Mouse (Mus musculus) thymus, postnatal 10 days (tissue): ENCODE data around the gene Slc6a12.

Experiments used
- DNase-seq, 2 experiments: peaks; one replicate each; pipeline ENCODE4 v3.0.0; 2021; ENCODE audit warnings: low spot score in 2 of 2

Slc6a12 gene

DNA sequence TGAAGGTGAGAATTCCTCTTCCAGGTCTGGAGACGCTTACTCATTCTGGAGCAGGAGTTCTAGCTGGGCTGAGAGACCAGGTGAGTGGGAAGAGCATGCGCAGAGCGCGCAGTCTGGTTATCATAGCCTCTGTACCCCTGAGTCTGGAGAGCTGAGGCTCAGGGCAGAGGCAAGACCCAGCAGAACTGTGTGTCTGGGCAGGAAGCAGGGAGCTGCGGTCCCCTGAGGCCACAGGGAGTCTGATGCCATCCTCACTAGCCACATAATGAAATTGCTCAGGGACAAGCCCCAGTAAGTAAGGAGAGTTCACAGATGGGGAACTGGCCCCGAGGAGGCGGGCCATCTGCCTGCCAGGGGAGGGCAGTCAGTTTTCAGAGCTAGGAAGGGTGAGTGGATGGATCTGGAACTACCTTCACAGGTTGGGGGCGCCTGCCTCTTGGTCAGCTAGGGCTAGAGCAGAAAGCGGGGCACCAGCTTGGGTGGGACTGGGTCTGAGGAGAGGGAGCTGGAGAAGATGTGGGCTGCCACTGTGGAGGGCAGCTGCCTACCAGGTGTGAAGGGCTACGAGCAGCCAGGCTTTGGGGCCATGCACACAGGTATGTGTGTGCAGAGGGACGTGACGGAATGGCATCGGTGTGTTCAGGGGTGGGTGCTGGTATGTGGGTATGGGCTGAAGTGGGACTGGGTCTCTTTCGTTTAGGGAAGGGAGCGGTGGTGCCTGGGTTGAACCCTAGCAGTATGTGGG is at the start of gene Slc6a12:
TSS of gene Slc6a12 (plus strand) at position 51 of the 745 bp plus-strand sequence.
- DNase-seq, result no peak

DNA sequence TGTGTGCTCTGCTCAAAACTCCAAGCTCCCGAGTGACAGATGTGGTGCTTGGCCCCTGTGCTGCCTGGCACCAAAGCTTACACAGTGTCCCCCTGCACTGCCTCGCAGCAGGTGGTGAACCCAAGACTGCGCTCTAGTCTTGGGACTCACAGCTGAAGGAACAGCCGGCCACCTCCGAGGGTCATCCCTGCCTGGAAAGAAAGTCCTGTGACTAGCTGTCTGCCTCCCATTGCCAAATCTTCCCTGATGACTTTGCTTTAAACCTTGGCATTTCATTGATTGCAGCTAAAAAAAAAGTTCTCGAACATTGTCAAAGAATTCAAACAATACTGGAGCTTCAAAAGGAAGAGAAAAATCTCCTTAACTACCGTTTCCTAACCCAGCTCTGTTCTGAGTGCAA is 43.6 kb upstream of the Slc6a12 start:
- no peak for DNase-seq

DNA sequence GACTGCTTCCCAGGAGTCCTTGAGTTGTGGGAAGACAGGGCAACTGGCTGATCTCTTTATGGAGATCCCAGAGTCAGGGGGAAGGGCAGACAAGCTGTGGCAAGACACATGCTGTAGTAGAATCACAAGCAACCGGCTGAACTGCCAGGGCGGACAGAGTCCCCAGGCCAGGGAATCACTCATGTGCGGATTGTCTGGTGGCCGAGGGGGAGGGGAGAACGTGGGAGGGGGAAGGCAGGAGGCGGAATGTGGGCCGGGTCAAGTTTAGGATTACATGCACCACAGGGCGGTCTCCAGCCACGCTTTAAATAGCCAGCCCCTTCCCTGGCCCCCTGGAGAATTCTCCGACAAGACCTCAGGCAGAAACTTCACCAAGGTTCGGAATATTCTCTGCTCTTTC is 42.9 kb upstream of the Slc6a12 start, which contains the start of gene Slc6a13:
TSS of gene Slc6a13 (plus strand) at position 274 of the 400 bp plus-strand sequence.
- DNase-seq, result no peak

DNA sequence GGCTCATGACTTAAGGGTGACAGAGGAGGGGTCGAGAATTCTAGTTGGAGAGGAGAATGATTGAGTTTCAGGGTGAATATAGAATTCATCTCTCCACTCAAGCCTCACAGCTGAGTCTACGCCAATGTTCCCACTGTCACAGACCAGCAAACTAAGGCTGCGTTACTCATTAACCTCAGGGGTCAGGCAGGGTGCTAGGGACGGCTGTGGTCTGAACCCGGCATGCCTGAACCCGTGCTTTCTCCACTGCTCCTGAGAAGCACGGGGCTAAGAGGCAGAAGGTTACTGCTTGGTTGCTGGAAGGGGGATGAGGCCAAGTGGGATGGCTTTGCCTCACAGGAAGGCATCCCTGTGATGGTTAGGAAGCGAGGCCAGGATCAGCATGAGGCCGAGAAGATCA is 42.4 kb upstream of the Slc6a12 start:
- no peak for DNase-seq

DNA sequence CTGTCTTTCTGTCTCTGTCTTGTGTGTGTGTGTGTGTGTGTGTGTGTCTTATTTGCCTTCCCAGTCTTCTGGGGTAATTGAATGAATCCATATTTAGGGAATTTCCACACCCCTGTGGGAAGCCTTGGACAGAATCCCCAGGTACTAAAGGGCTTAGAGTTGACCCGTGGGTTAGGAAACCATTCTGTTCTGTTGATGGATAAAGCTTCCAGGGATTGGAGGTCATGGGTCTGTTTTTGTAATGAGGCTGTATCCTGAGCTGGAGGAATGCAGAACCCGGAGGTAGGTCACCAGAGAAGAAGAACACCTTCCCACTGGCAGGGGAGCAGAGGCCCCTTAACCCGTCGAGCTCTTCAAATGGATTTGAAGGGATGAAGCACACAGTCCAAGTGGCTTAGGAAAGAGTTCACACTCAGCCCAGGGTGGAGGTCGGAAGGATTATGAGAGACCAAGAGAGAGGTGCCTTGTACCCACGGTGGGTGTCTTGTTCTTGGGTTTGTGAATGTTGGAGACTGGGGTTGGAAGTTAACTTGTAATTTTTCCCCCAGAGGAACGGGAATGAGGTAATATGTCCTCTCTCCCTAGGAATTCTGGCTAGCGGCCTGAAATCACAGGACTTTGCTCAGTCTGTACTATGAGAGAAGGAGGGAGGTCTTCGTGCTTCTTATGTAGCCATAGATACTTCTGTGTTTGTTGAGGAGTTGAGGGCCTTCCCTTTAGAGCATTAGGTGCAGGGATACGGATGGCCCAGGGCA is 39.2 kb upstream of the Slc6a12 start:
- no peak for DNase-seq

DNA sequence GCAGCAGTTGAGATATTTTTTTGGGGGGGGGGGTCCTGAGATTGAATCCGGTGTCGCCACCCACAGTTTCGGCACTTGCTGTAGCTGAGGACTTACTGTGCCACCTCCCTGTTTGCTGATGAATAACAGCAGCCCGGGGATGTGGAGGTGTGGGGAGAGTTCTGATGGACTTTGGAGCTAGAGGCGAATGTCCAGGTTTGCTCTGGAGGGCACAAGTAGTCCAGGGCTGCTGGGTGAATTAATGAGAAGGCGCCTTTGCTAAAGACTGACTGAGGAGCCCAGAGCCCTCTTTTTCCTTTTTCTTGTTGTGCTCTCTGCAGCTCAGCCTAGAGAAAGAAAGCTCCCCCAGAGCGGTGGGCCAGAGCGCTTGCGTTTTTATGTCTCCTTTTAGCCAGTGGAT is 38.2 kb upstream of the Slc6a12 start:
- no peak for DNase-seq

DNA sequence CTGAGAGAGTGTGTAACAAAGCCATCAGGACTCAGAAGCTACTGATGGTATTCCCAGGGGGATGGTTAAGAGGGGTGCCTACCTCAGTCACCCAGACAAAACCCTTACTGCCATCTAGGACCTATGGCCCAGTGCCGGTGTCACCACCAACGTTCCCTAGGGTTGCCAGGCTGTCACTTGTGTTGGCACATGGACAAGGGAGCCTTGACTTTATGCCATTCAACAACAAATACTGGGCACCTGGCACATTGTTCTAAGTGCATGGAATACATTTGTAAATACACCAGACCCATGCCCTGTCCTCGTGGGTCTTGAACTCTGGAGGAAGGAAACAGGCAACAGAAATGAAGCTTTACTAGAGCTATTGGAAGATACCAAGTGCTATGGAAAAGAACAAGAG is 37.3 kb upstream of the Slc6a12 start:
- DNase-seq, result no peak

DNA sequence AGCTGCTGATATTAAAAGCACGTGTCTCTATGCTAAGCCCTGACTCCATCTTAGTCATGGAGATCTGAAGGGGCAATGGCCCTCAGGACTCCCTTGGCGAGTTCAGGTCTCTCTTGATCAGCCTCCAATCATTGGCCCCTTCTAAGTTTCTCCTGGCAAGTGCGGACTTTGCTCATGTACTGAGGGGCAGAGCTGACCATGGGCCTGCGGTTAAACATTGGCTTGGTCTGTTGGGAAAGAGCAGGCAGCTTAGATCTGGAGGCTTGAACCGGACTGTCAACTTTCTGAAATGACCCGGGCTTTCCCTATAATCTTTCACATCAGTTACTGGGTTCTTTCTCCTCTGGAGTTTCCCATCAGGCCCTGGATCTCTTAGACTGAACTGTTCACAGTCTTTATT is 31.9 kb upstream of the Slc6a12 start:
- no peak for DNase-seq

DNA sequence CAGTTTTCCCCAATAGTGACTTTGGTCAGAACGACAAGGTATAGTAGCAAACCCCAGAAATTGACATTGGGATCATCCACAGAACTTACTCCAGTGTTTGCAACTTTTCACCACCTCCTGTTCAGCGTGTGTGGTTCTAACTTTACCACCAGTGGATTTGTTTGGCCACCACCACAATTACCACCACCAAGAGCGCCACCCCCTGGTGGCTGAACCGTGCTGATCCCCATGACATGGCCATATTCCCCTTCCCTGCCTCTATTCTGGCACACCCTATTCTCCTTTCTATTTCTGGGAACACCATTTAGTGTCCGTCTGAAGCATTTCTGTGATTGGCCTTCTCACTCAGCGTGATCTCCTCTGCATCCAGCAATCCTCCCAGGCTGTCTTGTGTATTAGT is 23.8 kb upstream of the Slc6a12 start:
- no peak for DNase-seq

DNA sequence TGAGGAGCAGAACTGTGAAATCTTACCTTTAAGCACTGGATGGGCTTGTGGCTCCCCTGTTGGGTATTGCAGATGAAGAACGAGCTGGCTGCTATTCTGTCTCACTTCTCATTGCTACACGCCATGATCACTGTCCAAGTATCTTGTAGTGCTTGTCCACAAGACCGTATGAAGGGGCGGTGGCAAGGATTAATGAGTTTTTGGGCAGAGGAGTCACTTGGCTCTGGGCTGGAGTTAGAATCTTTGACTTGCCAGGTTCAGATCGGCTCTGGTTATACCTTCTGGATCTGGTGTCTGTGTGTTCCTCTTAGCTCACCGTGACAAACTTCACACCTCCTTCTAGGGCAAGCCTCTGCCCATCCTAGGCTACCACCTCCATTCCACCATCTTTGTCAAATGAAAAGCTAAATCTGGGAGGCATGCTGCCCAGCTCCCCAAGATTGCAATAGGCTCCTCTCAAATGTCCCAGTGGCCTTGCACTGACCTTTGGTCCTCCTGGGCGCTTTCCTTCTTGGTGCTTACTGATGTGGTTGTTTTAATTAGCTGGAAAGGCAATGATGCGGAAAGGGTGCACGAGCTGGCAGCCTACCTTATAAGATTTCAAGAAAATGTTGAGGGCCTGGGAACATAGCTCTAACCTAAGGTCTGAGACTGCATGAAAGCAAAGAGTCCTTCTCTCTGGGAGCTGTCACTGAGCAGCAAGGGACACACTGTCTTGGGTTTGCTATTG is 20.3 kb upstream of the Slc6a12 start:
- no peak for DNase-seq

DNA sequence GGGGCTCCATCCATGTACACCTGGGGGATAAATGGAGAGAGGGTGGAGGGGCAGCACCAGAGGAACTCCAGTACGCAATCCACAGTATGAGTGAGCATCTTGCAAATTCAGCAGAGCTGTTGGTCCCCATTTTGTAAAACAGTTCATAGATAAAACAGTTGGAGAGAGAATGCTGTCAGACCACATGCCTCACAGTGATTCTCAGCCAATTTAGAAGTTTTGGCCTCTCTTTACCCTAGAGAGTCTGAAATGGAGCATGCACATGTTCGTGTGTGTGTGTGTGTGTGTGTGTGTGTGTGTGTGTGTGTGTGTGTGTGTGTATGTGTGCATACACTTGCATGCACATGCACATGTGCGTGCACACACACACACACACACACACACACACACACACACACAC is 17.6 kb upstream of the Slc6a12 start:
- no peak for DNase-seq

DNA sequence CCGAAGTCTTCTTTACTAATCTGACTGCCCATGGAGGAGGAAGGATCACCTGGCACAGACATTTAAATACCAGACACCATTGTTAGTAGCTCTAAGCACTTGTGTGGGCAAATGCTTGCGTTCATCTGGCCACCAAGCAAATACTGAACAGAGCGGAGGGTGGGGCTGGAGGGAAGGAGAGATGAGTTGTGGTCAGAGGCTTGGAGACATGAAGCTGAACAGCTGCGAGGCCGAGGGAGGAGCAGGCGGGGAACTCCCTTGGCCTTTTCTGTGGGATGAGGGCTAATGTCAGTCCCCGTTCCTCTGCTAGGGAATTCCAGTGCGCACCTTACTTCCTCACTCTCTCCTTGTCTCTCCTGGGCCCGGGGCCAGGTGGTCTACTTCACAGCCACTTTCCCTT is 17.1 kb upstream of the Slc6a12 start:
- no peak for DNase-seq

DNA sequence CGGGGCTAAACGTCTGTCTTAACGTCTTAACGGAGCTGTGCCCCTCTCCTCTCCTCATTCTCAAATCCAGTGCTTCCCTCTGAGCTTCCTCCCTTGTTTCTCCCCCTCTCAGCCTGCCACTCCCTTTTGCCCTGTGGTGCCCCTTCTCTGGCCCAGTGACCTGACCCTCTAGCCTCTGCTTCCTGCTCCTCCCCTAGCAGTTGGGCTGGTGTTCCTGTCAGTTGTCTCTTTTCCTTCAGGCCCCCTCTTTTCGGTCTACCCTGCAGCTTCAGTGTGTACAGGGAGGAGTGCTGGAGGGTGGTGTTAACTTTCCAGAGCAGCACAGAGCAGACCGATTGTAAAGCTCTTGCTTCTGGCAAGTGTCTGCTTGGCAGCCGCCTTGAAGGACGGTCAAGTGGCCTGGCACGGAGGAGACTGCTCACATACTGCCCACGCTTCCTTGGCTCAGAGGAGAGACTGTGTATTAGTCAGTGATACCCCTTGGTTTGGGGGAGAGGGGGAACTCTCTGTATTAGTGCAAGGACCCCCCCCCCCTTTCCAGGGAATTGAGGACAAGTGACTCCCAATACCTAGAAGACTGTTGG is 16.3 kb upstream of the Slc6a12 start:
- no peak for DNase-seq

DNA sequence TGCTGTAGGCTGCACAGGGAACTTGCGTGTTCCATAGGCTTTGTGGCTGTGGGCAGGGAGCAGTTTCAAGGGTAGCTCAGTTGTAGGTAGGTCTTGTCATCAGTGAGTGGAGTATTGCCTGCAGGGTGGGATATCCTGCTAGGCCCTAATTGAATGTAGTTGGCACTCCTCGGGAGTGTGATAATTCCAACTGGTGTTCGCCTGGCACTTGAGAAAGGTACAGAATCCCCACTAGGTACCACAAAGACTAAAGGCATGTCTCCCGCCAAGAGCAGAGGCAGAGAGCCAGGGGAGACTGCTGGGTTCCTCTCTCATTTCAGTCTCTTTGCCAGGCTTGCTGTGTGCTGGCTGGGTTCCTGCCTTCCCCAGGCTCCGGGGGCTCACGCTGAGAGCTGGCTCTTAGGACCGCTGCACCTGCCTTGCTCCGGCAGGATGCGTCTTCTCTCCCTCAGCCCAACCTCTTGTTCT is 14.4 kb upstream of the Slc6a12 start:
- DNase-seq, result peak in 1 of 2 experiments; percentile 33

DNA sequence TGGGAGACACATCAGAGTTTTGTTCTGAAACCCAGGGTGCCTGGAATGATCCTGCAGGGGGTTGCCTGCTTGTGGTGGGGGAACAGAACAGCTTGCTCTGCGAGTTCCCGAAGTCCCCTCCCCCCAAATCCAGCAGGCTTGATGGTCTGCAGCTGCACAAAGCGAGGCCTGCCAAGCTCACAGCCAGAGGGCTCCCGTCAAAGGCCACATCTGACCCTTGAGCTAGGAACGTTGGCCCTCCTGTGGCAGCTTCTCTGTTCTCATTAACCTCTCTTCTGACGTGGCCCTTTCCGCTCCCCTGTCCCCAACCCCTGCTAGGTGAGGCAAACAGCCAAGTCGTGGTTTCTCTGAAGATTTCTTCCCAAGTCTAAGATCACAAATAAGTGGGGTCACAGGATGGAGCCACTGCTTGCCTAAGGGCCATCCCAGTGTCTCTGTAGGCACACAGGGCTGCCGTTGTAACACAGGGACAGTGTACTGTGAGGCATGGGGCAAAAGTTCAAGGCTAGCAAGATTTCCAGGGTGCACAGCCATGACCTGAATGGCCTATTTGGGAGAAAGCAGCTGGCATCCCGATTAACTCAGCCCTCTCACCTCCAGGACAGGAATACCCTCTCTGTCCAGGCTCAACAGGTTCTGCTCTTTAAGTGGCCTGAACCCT is 12.9 kb upstream of the Slc6a12 start:
- DNase-seq, result peak in 1 of 2 experiments; percentile 16

DNA sequence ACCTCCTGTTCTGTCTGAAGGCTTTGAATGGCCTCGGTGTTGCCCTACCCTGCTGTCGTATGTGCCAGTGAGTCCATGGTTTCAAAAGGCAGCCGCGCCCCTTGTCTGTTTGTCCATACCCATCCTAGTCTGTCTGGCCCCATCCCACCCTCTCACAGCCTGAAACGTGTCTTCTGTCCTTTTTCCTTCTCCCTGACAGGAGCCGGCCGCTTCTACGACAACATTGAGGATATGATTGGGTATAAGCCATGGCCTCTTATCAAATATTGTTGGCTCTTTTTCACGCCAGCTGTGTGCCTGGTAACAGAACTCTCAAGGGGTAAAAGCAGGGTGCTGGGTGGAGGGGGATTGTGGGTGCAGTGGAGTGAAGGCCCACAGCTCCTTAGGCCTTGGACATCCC is 7.0 kb upstream of the Slc6a12 start:
- no peak for DNase-seq

DNA sequence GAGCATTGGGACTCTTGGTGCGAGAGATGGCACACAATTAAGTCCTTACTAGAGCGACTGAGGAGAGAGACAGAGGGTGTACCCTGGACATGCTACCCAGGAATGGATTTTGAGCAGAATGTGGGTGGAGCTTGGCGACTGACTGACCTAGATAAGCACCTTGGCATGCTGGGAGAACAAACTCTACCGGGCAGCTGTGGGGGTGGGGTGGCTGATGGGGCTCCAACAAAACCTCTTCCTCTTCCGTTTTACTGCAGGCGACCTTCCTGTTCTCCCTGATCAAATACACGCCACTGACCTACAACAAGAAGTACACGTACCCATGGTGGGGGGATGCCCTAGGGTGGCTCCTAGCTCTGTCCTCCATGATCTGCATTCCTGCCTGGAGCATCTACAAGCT is 6.3 kb upstream of the Slc6a12 start:
- peak; percentile 80 to 81 for DNase-seq

DNA sequence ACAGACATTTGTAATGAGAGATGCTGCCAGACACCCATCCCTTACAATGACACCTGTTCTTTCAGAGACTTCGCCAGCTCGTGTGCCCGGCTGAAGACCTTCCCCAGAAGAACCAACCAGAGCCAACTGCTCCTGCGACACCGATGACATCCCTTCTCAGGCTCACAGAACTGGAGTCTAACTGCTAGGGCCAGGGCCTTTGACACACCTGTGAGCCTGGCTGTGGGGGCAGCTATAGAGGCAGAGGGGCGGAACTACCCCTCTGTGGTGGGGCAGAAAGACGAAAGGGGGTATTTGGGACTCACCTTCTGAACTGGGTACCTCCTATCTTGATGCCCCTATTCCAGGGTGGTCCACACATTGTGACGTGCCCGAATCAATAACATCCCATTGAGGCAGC is 5.6 kb upstream of the Slc6a12 start:
- peak in 1 of 2 experiments; percentile 26 for DNase-seq

DNA sequence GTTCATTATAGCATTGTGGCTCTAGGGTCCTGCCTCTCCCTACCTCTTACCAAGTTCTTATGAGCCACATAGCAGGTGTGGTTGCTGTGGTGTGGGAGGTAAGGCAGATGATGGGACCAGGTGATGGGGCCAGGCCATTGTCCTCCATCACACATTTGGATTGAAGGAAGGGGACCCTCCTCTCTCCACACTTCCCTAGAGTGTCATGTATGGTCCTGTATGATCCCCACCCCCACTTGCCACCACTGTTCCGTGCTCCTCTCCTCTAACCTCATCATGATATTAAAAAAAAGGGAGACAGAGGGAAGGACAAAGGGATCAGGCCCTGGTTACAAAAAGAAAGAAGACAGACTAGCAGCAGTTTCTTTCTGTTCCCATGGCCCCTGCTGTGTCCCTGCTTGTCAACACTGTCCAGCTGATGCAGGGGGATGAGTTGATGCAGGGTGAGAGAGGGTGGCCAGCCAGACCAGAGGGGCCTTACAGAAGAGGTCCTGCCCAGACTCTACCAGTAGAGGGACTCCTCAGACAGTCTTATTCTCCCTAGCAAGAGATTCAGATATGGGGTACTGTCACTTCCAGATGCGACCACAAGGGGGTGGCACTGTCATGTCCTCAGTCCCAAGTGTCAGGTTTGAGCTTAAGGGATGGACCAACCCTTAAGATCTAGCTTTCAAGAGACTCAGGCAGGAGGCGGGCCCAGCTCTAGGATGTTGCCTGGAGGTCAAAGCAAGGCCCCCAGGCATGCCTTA is 4.9 kb upstream of the Slc6a12 start:
- DNase-seq, result peak; percentile 74 to 80

DNA sequence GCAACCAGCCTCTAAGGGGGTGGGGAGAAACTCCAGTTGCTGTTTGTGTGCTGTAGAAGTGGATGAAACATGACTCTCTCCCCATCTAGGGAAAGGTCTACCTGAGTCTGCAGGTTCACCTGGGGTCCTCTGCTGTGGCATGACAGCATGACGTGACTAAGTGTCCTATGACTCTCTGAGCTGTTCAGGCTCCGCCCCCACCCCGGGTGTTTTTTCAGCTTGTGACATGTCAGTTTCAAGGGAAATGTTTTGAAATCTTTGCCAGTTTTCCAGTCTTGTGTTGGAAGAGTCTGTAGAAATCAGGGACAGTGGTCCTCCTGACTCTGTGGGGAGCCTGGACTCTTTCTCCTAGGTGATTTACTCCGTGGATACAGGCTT is 4.4 kb upstream of the Slc6a12 start:
- DNase-seq, result no peak

DNA sequence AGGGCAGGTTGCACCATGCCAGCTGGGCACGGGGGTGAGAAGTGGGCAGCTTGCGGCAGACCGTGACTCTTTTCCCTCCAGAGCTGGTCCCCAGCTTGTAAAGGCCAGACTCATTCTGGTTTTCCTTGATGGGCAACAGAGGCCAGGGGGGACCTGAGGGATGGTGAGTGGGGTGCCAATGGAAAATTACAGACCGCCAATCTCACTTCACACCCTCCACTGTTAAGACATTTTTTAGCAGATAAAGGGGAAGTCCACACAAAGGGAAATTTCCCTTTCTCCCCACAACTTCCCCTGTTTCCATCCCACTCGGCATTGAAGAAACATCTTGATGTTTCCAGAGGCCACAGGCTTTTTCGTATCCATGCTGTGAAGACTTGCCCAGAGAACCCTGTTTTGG is 1.2 kb upstream of the Slc6a12 start:
- DNase-seq, result no peak
